Mouse (Mus musculus) monocyte, adult 2 months (primary cell): ENCODE measurements around the gene Snx11.
"Not testable (repeated sequence)": the region's sequence is repeated elsewhere in the genome, so short reads cannot be mapped to it uniquely, and the experiment has no call there.

ENCODE experiments used
- DNase-seq, 2 experiments: peaks; one replicate each; pipeline ENCODE4 v3.0.0; 2022; ENCODE audit warnings: low spot score in 2 of 2, low read depth in 1 of 2

The Snx11 gene

DNA sequence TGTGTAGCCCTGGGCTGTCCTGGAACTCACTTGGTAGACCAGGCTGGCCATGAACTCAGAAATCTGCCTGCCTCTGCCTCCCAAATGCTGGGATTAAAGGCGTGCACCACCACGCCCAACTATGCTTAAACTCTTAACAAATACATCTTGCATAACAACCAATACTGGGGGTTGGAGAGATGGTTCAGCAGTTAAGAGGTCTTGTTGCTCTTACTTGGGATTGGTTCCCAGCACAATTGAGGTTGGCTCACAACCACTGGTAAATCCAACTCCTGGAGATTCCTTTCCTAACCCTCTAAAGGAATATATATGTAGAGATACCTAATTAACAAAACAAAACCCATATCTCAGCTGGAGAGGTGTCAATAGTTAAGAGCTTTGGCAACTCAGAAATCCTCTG lies 18.7 kb upstream of the Snx11 start:
- no peak for DNase-seq

DNA sequence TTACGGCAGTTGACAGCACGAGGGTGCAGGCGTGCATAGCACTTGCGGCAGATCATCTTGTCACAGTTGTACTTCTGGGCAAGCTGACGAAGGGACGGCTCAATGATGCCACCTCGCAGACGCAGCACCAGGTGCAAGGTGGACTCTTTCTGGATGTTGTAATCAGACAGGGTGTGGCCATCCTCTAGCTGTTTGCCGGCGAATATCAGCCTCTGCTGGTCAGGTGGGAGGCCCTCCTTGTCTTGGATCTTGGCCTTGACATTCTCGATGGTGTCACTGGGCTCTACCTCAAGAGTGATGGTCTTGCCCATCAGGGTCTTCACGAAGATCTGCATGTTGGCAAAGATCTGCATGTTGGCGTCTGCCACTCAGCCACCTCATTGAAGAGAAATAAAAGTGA lies 18.1 kb upstream of the Snx11 start:
- no peak for DNase-seq

DNA sequence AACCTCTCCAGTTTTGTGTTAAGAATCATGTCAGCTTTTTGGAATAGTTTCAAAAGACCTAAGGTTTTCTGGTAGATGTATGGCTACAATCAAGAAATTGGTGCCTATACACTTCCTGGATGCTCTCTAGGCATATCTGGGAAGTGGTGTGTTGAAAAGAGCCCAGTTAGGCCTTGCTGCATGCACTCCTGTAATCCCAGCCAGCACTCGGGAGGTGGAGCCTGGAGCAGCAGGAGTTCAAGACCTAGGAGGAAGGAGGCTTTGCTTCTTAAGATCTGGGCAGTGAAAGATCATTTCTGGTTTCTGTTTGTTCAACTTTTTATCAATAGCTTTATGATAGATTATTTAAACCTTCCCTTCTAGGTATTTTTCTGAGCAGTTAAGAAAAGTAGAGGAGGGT lies 13.3 kb upstream of the Snx11 start:
- DNase-seq, result no peak

DNA sequence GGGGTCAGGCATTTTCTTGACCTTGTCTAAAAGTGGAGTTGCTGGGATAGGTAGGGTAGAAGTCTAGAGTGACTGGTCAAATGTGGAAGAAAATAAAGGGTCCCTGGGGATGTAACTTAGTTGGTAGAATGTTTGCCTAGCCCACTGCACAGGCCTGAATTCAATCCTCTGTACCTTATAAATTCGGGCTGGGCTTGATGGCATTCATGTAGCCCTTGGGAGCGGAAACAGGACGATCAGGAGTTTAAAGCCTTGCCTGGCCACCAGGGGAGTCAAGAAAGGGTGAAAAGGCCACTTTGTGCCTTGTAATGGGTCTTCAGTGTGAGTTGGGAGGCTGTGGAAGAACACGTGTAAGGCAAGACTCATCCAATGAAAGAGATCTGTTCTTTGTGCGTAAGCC lies 12.6 kb upstream of the Snx11 start:
- DNase-seq, result no peak

DNA sequence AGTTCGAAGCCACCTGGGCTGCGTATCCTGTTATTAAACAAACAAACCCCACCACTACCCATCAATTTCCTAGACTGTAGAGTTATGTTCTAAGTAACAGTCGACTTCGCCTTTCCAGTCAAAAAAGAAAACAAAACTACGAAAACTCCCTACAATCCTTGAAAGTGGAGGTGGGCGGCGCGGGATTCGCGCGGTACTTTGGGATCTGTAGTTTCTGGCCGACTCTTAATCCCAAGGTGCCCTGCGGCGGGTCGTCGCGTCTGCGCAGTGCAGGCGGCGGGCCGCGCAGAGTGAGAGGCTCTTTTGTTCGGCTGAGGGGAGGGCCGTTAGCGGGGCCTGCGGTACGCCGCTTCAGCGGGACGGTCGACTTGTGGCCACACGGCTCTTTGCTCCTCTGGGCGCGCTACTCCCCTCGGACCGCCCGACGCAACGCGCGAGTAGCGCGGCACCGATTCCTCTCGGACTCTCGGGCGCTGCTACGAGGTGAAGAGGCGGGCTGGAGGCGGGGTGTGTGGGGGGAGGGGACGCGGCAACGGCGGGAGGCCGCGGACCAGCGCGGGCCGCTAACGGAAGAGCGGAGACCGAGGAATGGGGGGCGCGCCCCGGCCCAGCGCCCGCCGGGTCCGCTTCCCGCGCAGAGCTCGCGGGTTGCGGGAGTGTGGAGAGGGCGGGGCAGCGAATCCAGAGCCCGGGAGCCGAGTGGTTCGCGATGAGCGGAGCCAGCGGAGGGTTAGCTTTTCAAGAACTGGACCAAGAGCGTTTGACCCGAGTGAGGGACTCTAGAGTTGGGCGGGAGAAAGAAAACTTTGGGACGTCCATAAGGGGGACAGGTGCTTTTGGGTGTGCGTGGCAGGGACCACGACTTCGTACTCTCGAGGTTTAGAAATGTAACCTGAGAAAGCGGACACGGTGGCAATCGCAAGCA lies 11.8 kb upstream of the Snx11 start, which contains the start of gene Cbx1:
Gene Cbx1 (plus strand): TSS at position 257 of the 925 bp plus-strand sequence.
- peak; percentile 67 to 83 for DNase-seq

DNA sequence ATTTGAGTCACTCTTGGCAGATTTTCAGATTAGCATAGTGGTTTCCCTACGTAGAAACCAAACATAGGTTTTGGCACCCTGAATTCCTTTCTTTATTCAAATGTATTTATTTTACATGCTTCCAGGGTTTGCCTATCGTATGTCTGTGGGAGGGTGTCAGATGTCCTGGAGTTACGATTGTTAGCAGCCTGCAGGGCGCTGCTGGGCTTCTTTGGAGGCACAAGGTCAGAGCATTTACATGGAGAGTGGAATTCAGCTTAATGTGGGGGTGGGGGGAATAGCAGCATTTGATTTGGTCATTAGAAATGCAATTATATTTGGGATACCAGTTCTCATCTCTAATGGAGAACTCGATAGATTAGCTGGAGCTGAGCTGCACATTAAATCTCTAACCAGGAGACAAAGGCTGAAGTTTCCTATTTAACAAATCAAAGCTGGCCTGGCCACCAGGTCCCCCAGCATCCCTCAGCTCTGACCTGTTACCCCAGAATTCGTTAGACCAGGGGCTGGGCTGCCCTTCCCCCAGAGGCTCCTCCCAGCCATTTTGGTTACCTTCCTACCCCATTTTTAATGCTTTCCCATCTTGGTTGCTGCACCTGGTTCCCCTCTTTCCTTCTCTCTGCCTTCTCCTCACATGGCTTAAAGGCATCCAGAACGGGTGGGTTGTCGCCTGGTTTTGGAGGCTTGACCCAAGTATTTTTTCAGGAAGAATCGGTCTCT lies 9.5 kb upstream of the Snx11 start:
- DNase-seq, result no peak

DNA sequence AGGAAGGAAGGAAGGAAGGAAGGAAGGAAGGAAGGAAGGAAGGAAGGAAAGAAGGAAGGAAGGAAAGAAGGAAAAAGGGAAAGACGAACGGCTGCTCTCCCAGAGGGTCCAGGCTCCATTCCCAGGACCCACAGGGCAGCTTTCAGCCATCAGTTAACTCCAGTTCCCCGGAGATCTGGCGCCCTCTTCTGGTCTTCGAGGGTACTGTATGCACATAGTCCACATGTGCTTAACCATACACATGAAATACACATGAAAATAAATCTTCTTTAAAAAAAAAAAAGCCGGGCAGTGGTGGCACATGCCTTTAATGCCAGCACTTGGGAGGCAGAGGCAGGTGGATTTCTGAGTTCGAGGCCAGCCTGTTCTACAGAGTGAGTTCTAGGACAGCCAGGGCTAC lies 7.5 kb upstream of the Snx11 start:
- peak; percentile 60 to 69 for DNase-seq

DNA sequence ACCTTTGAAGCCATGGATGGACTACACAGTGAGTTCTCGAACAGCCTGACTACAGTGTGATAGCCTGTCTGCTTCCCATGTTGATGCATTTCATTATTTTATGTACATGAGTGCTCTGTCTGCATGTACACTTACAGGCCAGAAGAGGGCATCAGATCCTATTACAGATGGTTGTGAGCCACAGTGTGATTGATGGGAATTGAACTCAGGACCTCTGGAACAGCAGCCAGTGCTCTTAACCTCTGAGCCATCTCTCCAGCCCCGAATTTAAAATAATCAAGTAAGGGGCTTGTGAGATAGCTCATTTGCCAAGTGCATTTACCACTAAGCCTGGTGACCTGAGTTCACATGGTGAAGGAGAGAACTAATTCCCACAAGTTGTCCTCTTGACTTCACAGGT lies 4.1 kb upstream of the Snx11 start:
- no peak for DNase-seq

DNA sequence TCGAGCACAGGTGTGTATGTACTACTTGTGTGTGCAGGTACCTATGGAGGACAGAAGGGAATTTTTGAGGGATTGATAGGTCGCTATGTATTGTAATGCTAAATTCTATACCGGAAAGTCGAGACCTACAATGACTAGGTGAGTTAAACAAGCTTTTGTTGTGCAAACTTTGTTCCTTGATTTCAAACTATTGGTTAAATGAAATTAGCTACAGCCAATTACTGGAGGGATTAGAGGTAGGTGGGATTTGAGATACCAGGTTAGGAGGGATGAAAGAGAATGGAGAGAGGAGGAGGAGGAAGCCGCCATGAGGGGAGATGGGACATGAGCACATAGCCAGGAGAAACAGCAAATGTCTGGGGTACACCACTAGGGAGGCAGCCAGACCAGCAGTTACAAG lies 2.9 kb upstream of the Snx11 start:
- DNase-seq, result no peak

DNA sequence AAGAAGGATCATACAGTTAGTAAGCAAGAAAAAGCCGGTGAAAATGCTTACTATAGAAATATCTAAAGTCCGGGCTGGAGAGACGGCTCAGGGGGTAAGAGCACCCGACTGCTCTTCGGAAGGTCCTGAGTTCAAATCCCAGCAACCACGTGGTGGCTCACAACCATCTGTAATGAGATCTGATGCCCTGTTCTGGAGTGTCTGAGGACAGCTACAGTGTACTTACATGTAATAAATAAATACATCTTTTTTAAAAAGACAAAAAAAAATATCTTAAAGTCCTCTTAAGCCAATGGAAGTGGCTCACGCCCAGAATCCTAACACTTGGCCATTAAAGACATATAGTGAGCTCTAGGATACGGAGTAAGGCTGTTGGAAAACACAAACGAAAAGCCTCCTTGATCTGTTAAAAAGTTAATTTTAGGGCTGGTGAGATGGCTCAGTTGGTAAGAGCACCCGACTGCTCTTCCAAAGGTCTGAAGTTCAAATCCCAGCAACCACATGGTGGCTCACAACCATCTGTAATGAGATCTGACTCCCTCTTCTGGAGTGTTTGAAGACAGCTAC lies 785 bp upstream of the Snx11 start:
- DNase-seq, result not testable (repeated sequence)

DNA sequence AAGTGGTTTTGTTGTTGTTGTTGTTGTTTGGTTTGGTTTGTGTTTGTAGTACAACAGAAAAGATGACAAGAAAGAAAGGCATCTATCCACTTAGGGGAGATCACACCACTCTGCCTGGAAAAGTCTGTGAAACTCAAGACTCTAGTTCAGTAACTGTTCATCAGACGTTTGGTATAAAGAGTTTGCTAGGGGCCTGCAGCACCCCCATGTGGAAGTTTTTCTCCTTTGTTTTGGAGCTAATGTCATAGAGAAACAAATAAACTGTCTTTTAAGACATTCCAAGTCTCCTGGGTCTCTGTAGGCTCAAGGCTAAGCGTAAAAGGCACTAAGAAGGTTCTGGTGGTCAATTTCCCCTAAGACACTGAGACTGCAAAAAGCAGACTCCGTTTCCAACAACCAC lies 1.3 kb downstream of the Snx11 start:
- no peak for DNase-seq

DNA sequence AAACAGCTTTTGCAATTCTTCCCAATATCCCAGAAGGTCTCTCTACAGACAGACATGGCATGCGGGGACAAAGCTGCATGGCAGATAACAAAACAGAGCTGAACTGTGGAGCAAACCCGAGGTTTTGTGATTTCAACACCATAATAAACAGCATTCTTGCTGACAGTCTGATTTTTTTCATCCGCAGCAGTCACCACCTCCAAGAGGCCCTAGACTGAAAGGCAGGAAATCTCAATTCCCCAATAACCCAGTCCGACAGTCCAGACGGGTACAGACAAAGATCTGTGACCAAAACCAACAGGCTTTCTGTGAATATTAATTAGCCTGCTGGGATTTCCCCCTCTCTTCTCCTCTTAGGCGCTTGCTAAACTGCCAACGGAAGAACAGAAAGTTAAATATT lies 1.7 kb downstream of the Snx11 start:
- no peak for DNase-seq

DNA sequence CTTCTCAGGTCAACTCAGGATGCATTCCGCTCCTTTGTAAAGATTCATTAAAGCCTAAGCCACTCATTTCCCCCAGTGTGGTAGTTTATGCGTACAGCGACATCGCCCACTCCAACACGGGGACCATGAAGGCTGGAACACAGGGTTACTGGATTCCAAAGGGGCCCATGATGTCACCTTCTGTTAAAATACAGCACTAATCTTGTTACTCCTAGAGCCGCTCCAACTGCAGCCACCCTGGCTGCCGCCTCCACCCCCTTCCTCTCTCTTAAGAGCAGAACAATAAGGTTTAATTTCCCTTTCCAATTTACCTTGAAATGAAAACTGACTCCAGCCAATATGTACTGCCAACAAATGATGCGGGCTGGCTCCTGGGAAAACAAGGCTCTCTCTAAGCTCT lies 2.3 kb downstream of the Snx11 start:
- DNase-seq, result no peak

DNA sequence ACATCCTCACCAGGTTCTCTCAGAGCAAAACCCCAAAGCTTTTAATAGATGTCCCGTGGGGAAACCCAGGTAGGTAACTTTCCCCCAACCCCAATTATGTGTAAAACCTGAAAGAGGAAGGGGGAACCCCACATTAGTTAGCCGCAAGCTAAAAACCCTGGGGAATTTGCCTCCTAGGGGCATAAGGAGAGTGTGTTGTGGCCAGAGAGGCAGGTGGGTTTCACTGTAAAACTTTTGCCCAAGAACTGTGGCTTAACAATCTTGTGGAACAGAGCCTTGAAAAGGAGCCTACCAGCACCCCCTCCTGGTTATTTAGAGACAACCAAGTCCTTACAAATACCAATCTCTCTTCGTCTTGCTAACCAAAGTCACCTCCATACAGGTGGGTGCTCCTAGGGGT lies 2.8 kb downstream of the Snx11 start:
- DNase-seq, result no peak

DNA sequence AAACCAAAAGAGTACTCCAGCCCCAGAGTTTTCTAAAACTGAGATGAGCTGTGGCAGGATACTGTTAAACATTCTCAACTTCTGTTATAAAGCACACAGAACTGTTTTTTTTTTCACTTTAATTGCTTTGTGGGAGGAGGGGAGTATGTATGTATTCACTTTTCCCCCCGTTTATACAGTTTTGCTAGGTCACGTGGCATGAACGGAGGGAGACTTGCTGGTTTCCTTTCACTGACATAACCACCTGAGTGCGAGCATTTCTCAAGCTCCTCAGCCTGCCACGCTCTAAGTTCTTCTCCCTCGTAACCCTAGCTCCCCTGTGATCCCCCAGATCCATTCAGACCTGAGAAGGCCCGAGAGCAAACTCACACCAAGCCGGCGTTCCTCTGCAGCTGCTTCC lies 4.9 kb downstream of the Snx11 start:
- no peak for DNase-seq

DNA sequence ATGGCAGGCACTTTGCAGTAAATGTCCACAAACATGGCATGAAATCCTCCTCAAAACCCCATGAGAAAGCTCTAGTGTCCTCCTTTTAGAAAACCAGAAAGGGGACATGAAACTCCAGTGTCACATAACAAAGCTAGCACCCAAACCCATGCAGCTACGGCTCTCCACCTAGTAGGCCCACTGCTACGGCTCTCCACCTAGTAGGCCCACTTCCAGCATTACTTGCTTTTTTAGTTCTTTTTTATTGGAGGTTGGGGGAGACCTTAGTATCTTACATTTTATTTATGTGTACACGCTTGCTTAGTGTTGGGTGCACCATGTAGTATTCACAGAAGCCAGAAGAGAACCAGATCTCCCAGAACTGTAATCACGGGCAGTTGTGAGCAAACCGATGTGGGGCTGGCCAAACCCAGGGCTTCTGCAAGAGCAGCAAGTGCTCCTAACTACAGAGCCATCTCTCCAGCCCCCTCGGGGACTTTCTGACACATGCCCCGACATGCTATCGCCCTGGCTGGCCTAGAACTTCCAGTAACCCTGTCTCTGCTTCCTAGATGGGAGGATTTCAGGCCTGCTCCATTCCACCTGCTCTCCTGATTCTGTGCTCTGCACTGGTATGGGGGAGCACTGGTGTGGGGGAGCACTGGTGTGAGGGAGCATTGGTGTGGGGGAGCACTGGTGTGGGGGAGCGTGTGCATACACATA lies 5.9 kb downstream of the Snx11 start:
- DNase-seq, result no peak

DNA sequence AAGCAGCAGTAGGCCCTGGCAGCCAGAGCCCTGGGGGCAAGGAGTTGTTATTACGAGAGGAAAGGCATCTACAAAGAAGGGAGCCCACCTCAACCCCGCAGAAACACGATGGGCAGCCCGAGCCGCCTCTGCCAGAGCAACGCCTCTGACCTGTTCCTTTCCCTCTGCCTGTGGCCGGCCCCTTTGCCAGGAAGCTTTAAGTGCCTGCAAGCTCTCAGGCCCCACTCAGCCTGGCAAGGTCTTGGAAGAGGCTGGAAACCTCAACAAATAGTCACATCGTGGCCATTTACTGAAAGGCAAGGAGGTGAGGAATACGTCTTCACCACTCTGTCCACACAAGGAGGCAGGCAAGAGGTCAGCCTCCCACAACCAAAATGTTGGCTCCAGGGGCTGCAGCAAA lies 9.1 kb downstream of the Snx11 start:
- no peak for DNase-seq

DNA sequence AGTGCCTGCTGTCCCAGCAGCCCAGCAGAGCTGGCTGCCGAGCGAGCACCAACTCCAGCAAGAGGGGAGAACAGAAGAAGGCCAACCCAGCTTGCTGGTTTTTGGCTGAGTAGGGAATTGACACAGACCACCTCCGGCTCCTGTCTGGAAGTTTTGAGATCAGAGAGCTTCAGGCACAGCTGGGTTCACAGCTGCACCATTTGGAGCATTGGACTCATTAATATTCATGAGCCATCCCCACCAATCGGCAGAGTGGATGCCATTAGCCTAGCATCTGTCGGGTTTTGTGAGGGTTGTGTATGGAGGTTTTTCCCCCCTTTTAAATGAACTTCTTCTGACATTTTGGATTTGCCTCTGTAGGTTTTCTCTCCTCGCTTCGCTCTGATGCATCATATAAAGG lies 10.3 kb downstream of the Snx11 start:
- DNase-seq, result no peak

DNA sequence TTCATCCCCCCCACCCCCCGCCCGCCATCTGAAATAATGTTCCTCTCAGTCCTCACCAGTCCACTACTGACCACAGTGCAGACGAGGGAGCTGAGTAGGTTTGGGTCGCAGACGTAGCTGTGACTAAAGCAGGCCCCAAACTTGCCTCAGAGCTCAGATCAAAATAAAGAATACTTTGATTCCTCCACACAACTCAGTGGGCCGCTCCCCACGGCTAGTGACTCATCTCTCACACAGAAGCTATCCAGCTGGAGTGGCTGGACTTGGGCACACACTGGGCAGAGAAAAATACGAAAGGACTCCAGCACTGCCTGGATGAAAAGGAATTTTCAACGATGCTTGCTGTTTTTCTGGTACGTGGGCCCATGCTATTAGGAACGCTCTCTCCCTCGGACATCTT lies 10.8 kb downstream of the Snx11 start:
- no peak for DNase-seq

DNA sequence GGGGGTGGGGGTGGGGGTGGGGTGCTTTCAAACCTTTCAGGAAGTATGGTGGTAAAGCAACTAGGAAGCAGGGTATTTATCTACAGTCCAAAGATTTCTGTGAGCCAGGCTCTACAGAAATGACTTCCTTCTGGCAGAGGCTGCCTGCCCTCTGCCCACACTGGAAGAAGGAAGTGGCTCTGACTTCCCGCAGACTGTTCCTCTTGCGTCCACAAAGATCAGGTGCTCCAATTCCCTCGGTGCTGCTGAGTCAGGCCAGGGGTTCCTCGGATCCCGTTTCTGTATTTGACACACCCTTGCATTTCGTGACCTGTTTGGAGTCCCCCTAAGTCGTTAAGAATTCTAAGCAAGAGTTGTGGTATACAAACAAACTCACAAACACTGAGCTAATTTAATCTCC lies 11.7 kb downstream of the Snx11 start:
- peak; percentile 22 to 53 for DNase-seq

DNA sequence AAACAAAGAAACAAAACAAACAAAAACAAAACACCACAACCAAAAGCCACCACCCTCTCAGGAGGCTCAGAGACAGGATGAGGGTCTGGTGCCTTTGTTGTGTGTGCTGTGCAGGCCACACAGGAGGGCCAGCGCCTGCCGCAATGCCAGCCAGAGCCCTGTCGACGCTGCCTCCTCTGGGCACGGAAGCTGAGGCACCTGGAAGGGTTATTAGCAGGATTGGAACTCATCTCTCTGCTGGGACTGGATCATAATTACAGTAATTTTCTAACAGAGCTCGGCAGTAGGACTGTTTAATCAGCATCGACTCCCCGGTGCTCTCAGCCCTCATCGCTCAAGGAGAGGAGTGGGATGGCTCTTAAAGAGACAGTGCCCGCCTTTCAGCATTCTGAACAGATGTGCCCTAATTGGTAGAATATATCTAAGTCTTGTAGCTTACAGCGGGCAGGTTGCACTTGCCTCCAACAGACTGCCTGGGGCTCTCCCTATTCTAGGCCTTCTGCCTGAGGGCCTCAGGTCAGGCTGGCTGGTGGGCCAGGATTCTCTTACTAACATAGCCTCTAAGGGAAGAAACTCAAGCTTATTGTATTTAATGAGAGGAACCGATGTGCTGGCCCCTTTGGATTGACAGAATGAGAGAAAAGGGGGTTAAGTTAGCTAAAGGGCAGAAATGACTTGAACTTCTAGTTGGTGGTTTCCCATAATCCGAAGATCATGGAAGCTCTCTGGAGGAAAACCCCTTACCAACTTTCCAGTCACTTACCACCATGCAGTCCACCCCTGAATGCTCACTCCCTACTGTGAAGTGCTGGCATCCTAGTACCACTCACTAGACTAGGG lies 12.6 kb downstream of the Snx11 start:
- no peak for DNase-seq
